Mouse (Mus musculus): ENCODE data around the gene Prkce. TPM values are rescaled to one million over a fixed set of nuclear protein-coding genes. Genes with fewer than 3 reads are reported as not detected.

The Prkce gene
- total RNA-seq, 1 experiment: 1.7 TPM

GRCm38 (mm10) chr17:86444578-86445419, 277.2 kb downstream of the Prkce start:
- no peak overlapping the region for H3K9ac ChIP-seq (ENCODE audit: insufficient read depth, low read depth, low read length, poor library complexity, severe bottlenecking)
- peaks cover 6% of the 10 kb centered on the region; the same call in 1 of the 2 replicates for H3K9me3 ChIP-seq (ENCODE audit: control insufficient read depth, insufficient read depth, low read depth, low read length)
- no peaks in the 10 kb centered on the region for H3K36me3 ChIP-seq (ENCODE audit: control insufficient read depth, insufficient read depth, low read length, poor library complexity, severe bottlenecking)
- H3K4me1 ChIP-seq (ENCODE audit: control insufficient read depth in 2 of 2, insufficient read depth in 2 of 2, low read length in 2 of 2, poor library complexity in 1 of 2): peaks cover 0 to 5% of the 10 kb centered on the region in 2 experiments; a peak in 1 of 4 replicates
- H3K4me3 ChIP-seq (ENCODE audit: insufficient read depth in 1 of 2, low read depth in 1 of 2, low read length in 2 of 2, poor library complexity in 1 of 2, severe bottlenecking in 1 of 2): no peak overlapping the region
- H3K27ac ChIP-seq (ENCODE audit: insufficient read depth, low read depth, low read length, poor library complexity, severe bottlenecking): no peak overlapping the region
- DNase-seq (ENCODE audit: low read depth, low spot score): peak; percentile 82
- TF ChIP-seq ZNF384 (IDR thresholded peaks at IDR 0.05; ENCODE audit: low read depth, low read length): no peak
- TF ChIP-seq ZC3H11A (IDR thresholded peaks at IDR 0.05; ENCODE audit: borderline replicate concordance, low read depth, low read length): peak; percentile 48; the same call in 1 of the 2 replicates
- TF ChIP-seq MAFK (IDR thresholded peaks at IDR 0.05; ENCODE audit: insufficient read depth, low read depth, low read length): no peak
- TF ChIP-seq HCFC1 (IDR thresholded peaks at IDR 0.05; ENCODE audit: borderline replicate concordance, insufficient read depth, low read length): no peak
- in situ Hi-C loops (cut with MboI; ENCODE audit: low sequenced_read_pairs in 2 of 2, unreplicated experiment in 2 of 2): no loop called here

GRCm38 (mm10) chr17:86445420-86445720, 277.8 kb downstream of the Prkce start:
- Histone ChIP-seq H3K9ac (ENCODE audit: insufficient read depth, low read depth, low read length, poor library complexity, severe bottlenecking) (no peak overlapping the region), H3K4me1 (ENCODE audit: control insufficient read depth in 2 of 2, insufficient read depth in 2 of 2, low read length in 2 of 2, poor library complexity in 1 of 2) (peaks cover 0 to 5% of the 10 kb centered on the region in 2 experiments; a peak in 1 of 4 replicates), H3K27ac (ENCODE audit: insufficient read depth, low read depth, low read length, poor library complexity, severe bottlenecking) (no peak overlapping the region), H3K4me3 (ENCODE audit: insufficient read depth in 1 of 2, low read depth in 1 of 2, low read length in 2 of 2, poor library complexity in 1 of 2, severe bottlenecking in 1 of 2) (no peak overlapping the region), H3K36me3 (ENCODE audit: control insufficient read depth, insufficient read depth, low read length, poor library complexity, severe bottlenecking) (no peaks in the 10 kb centered on the region), H3K9me3 (ENCODE audit: control insufficient read depth, insufficient read depth, low read depth, low read length) (peaks cover 6% of the 10 kb centered on the region; the same call in 1 of the 2 replicates)
- no peak for TF ChIP-seq CHD2 (IDR thresholded peaks at IDR 0.05; ENCODE audit: low read depth, low read length)
- no peak for TF ChIP-seq ZNF384 (IDR thresholded peaks at IDR 0.05; ENCODE audit: low read depth, low read length)
- TF ChIP-seq MAFK (IDR thresholded peaks at IDR 0.05; ENCODE audit: insufficient read depth, low read depth, low read length): no peak
- no peak for TF ChIP-seq HCFC1 (IDR thresholded peaks at IDR 0.05; ENCODE audit: borderline replicate concordance, insufficient read depth, low read length)
- TF ChIP-seq ZC3H11A (IDR thresholded peaks at IDR 0.05; ENCODE audit: borderline replicate concordance, low read depth, low read length): no peak
- DNase-seq (ENCODE audit: low read depth, low spot score): no peak
- in situ Hi-C loops (cut with MboI; ENCODE audit: low sequenced_read_pairs in 2 of 2, unreplicated experiment in 2 of 2): no loop called here

- peaks cover 6% of the 10 kb centered on the region; the same call in 1 of the 2 replicates for H3K9me3 ChIP-seq (ENCODE audit: control insufficient read depth, insufficient read depth, low read depth, low read length)
- H3K9ac ChIP-seq (ENCODE audit: insufficient read depth, low read depth, low read length, poor library complexity, severe bottlenecking): no peak overlapping the region
- H3K27ac ChIP-seq (ENCODE audit: insufficient read depth, low read depth, low read length, poor library complexity, severe bottlenecking): no peak overlapping the region
- no peak overlapping the region for H3K4me3 ChIP-seq (ENCODE audit: insufficient read depth in 1 of 2, low read depth in 1 of 2, low read length in 2 of 2, poor library complexity in 1 of 2, severe bottlenecking in 1 of 2)
- TF ChIP-seq ZNF384 (IDR thresholded peaks at IDR 0.05; ENCODE audit: low read depth, low read length) (no peak), ZC3H11A (IDR thresholded peaks at IDR 0.05; ENCODE audit: borderline replicate concordance, low read depth, low read length) (no peak), HCFC1 (IDR thresholded peaks at IDR 0.05; ENCODE audit: borderline replicate concordance, insufficient read depth, low read length) (no peak), MAFK (IDR thresholded peaks at IDR 0.05; ENCODE audit: insufficient read depth, low read depth, low read length) (no peak), CHD2 (IDR thresholded peaks at IDR 0.05; ENCODE audit: low read depth, low read length) (no peak)
- no peak for DNase-seq (ENCODE audit: low read depth, low spot score)
- H3K4me1 ChIP-seq (ENCODE audit: control insufficient read depth in 2 of 2, insufficient read depth in 2 of 2, low read length in 2 of 2, poor library complexity in 1 of 2): peaks cover 0 to 5% of the 10 kb centered on the region in 2 experiments; a peak in 1 of 4 replicates
- H3K36me3 ChIP-seq (ENCODE audit: control insufficient read depth, insufficient read depth, low read length, poor library complexity, severe bottlenecking): no peaks in the 10 kb centered on the region
- in situ Hi-C loops (cut with MboI; ENCODE audit: low sequenced_read_pairs in 2 of 2, unreplicated experiment in 2 of 2): no loop called here
These were observed 278.3 kb downstream of the Prkce start for GRCm38 (mm10) chr17:86445900-86446299.

- in situ Hi-C loops (cut with MboI; ENCODE audit: low sequenced_read_pairs in 2 of 2, unreplicated experiment in 2 of 2): no loop called here
- H3K36me3 ChIP-seq (ENCODE audit: control insufficient read depth, insufficient read depth, low read length, poor library complexity, severe bottlenecking): no peaks in the 10 kb centered on the region
- H3K4me3 ChIP-seq (ENCODE audit: insufficient read depth in 1 of 2, low read depth in 1 of 2, low read length in 2 of 2, poor library complexity in 1 of 2, severe bottlenecking in 1 of 2): no peak overlapping the region
- H3K9me3 ChIP-seq (ENCODE audit: control insufficient read depth, insufficient read depth, low read depth, low read length): peaks cover 6% of the 10 kb centered on the region; the same call in 1 of the 2 replicates
- peaks cover 0 to 5% of the 10 kb centered on the region in 2 experiments; a peak in 1 of 4 replicates for H3K4me1 ChIP-seq (ENCODE audit: control insufficient read depth in 2 of 2, insufficient read depth in 2 of 2, low read length in 2 of 2, poor library complexity in 1 of 2)
- H3K9ac ChIP-seq (ENCODE audit: insufficient read depth, low read depth, low read length, poor library complexity, severe bottlenecking): no peak overlapping the region
- H3K27ac ChIP-seq (ENCODE audit: insufficient read depth, low read depth, low read length, poor library complexity, severe bottlenecking): no peak overlapping the region
- TF ChIP-seq CHD2 (IDR thresholded peaks at IDR 0.05; ENCODE audit: low read depth, low read length): no peak
- TF ChIP-seq ZNF384 (IDR thresholded peaks at IDR 0.05; ENCODE audit: low read depth, low read length): no peak
- TF ChIP-seq MAFK (IDR thresholded peaks at IDR 0.05; ENCODE audit: insufficient read depth, low read depth, low read length): no peak
- TF ChIP-seq ZC3H11A (IDR thresholded peaks at IDR 0.05; ENCODE audit: borderline replicate concordance, low read depth, low read length): no peak
- no peak for TF ChIP-seq HCFC1 (IDR thresholded peaks at IDR 0.05; ENCODE audit: borderline replicate concordance, insufficient read depth, low read length)
- no peak for DNase-seq (ENCODE audit: low read depth, low spot score)
These were observed 279.6 kb downstream of the Prkce start for GRCm38 (mm10) chr17:86447101-86447598.
